8 mouse cellular contexts compared by ENCODE assay signal in genomic region chr5:112343205-112343595, GRCm38 (mm10). TPM values are rescaled to one million over a fixed set of nuclear protein-coding genes. Genes with fewer than 3 reads are reported as not detected.
DNase-seq lines count a peak whose midpoint lies in the region; ATAC-seq and TF ChIP-seq lines count a peak whose summit lies in the region.

No protein-coding gene starts in this region.

- peaks cover 20% of the 10 kb centered on the region for H3K79me2 ChIP-seq in MEL (ENCODE audit: control insufficient read depth, insufficient read depth, low read length, poor library complexity)

- peak; percentile 30 for DNase-seq in kidney, adult 11 months
- no peak for DNase-seq in kidney, adult 9 months
- DNase-seq in MEL (ENCODE audit: low read depth, low spot score) = peak; percentile 66
- peak; percentile 69 for DNase-seq in naive thymus-derived CD4-positive, alpha-beta T cell, adult 2 months (ENCODE audit: low read depth)
- no peak for DNase-seq in right cerebral cortex, postnatal 10 days (ENCODE audit: low spot score in 2 of 2)
- no peak for DNase-seq in left cerebral cortex, postnatal 36 days (ENCODE audit: low spot score in 2 of 2)

- peaks cover 0 to 20% of the 10 kb centered on the region in 2 experiments; a peak in 3 of 4 replicates for H3K4me1 ChIP-seq in MEL (ENCODE audit: control insufficient read depth in 1 of 2, insufficient read depth in 2 of 2, low read length in 2 of 2)
- peaks cover 37% of the 10 kb centered on the region for H3K4me1 ChIP-seq in limb, embryonic 13.5 days

- H3K27ac ChIP-seq in MEL (ENCODE audit: control insufficient read depth, low read depth, low read length) = peak overlapping the region; percentile 5; the same call in 1 of the 2 replicates
- H3K27ac ChIP-seq in limb, embryonic 13.5 days = no peak overlapping the region

- 0 out of 2 replicates have a peak, but pooled peaks have one; percentile 41 for ATAC-seq in erythroid progenitor cell, adult 5-6 weeks (replicated peaks; ENCODE audit: low FRiP score, poor library complexity, severe bottlenecking)
- peak; percentile 64 for ATAC-seq in limb, embryonic 13.5 days (ENCODE audit: low FRiP score, low read depth)

- peak overlapping the region; percentile 90 for H3K9ac ChIP-seq in MEL (ENCODE audit: control insufficient read depth, low read depth, low read length, poor library complexity, severe bottlenecking)
- peak overlapping the region; percentile 86 for H3K9ac ChIP-seq in limb, embryonic 13.5 days

- H3K4me3 ChIP-seq in MEL (ENCODE audit: control insufficient read depth in 1 of 2, insufficient read depth in 1 of 2, low read depth in 2 of 2, low read length in 2 of 2) = peak overlapping the region; percentile 82 to 98
- H3K4me3 ChIP-seq in limb, embryonic 13.5 days = peak overlapping the region; percentile 97

- intact Hi-C loops in left cerebral cortex, postnatal 36 days (cut with DNase I) = loop anchor here (5.0 kb wide), 2 partner anchors 44 to 84 kb away; no protein-coding TSS in a partner anchor

- no peak for TF ChIP-seq EP300 in MEL (IDR thresholded peaks at IDR 0.05; ENCODE audit: low read depth in 1 of 2, low read length in 2 of 2)

- H3K27me3 ChIP-seq in MEL (ENCODE audit: control insufficient read depth in 1 of 2, insufficient read depth in 2 of 2, low read length in 2 of 2) = no peaks in the 10 kb centered on the region
- H3K27me3 ChIP-seq in limb, embryonic 13.5 days = no peaks in the 10 kb centered on the region

- H3K4me2 ChIP-seq in limb, embryonic 13.5 days (replicated peaks) = peak overlapping the region; percentile 84

- WGBS in limb, embryonic 13.5 days = under 1% methylated on average over 19 of the region's 24 CpGs

- no peaks in the 10 kb centered on the region for H3K9me3 ChIP-seq in MEL (replicated peaks; ENCODE audit: insufficient read depth, low read length)
- no peaks in the 10 kb centered on the region for H3K9me3 ChIP-seq in limb, embryonic 13.5 days

- TF ChIP-seq RAD21 in MEL (IDR thresholded peaks at IDR 0.05; ENCODE audit: low read depth, low read length) = no peak

- TF ChIP-seq POLR2A in MEL (IDR thresholded peaks at IDR 0.05; ENCODE audit: control insufficient read depth in 1 of 2, insufficient read depth in 1 of 2, low read depth in 1 of 2, low read length in 2 of 2, poor library complexity in 1 of 2) = peak in 1 of 2 experiments; percentile 27; a peak in 1 of 4 replicates

- peaks cover 0 to 10% of the 10 kb centered on the region in 2 experiments; a peak in 2 of 4 replicates for H3K36me3 ChIP-seq in MEL (ENCODE audit: control insufficient read depth in 1 of 2, insufficient read depth in 2 of 2, low read length in 2 of 2)
- peaks cover 40% of the 10 kb centered on the region for H3K36me3 ChIP-seq in limb, embryonic 13.5 days

- no peak for TF ChIP-seq CTCF in MEL (IDR thresholded peaks at IDR 0.05 in 2 of 3, conservative IDR thresholded peaks at IDR 0.05 in 1 of 3; ENCODE audit: control insufficient read depth in 1 of 3, insufficient read depth in 1 of 3, low read depth in 2 of 3, low read length in 3 of 3, poor library complexity in 1 of 3, severe bottlenecking in 1 of 3)

TF ChIP-seq in MEL, 35 proteins besides CTCF, POLR2A, EP300 and RAD21:
- TF ChIP-seq CHD1 (IDR thresholded peaks at IDR 0.05; ENCODE audit: low read depth, low read length) (no peak), MAFK (IDR thresholded peaks at IDR 0.05; ENCODE audit: borderline replicate concordance, low read depth, low read length) (no peak), MYB (IDR thresholded peaks at IDR 0.05; ENCODE audit: low read depth, low read length) (no peak), SMC3 (IDR thresholded peaks at IDR 0.05; ENCODE audit: low read depth, low read length) (no peak), MXI1 (IDR thresholded peaks at IDR 0.05; ENCODE audit: low read depth, low read length) (no peak; the same call in 1 of the 2 replicates), CHD2 (IDR thresholded peaks at IDR 0.05; ENCODE audit: low read length) (no peak), SIN3A (IDR thresholded peaks at IDR 0.05; ENCODE audit: low read length) (no peak), E2F4 (IDR thresholded peaks at IDR 0.05; ENCODE audit: borderline replicate concordance, low read depth, low read length) (no peak), MYC (IDR thresholded peaks at IDR 0.05; ENCODE audit: low read depth, low read length) (no peak), POLR2AphosphoS2 (IDR thresholded peaks at IDR 0.05; ENCODE audit: low read length) (no peak), MAZ (IDR thresholded peaks at IDR 0.05; ENCODE audit: low read depth, low read length) (no peak), JUND (IDR thresholded peaks at IDR 0.05; ENCODE audit: low read depth, low read length) (no peak), BHLHE40 (IDR thresholded peaks at IDR 0.05; ENCODE audit: borderline replicate concordance, low read depth, low read length) (no peak), GABPA (IDR thresholded peaks at IDR 0.05; ENCODE audit: low read depth, low read length) (no peak), MEF2A (IDR thresholded peaks at IDR 0.05; ENCODE audit: extremely low read depth, insufficient replicate concordance, low read depth, low read length, poor library complexity, severe bottlenecking) (no peak), USF1 (IDR thresholded peaks at IDR 0.05; ENCODE audit: low read depth, low read length) (no peak)
TF ChIP-seq in MEL: peak in this region for 0.

RNA-seq across cellular contexts. Expression of gene Hps4, which starts 0.3 kb away (rescaled TPM):
- total RNA-seq in MEL (2012; rRNA removed) = 28.9 and 37.1 TPM in 2 replicates
- polyA plus RNA-seq in MEL (2012; ENCODE audit: insufficient read depth in 1 of 2, insufficient read length in 2 of 2, low read depth in 1 of 2, low replicate concordance in 2 of 2, missing spikeins in 1 of 2) = 10 to 100 TPM in 1 of 2 experiments, not detected in 1; 41.7 TPM
- 8.0 and 14.1 TPM in 2 replicates for total RNA-seq in erythroid progenitor cell, adult 5-6 weeks (2015; ENCODE audit: low replicate concordance)
- total RNA-seq in erythroid progenitor cell, adult 5-6 weeks (2017; ENCODE audit: low replicate concordance) = 0.64 and 1.9 TPM in 2 replicates
- 42.5 and 43.6 TPM in 2 replicates for polyA plus RNA-seq in limb, embryonic 13.5 days (2015; fragmentation: Nextera tagmentation; extraction: Ambion mirVana)
- total RNA-seq in left cerebral cortex, postnatal 36 days (2021) = 10 to 100 TPM; 27.8 to 33.6 TPM

RNA-seq across cellular contexts. Expression of gene Srrd, which starts 0.4 kb away (rescaled TPM):
- total RNA-seq in MEL (2012; rRNA removed) = 29.4 and 36.5 TPM in 2 replicates
- 10 to 100 TPM in 1 of 2 experiments, not detected in 1; 49.3 TPM for polyA plus RNA-seq in MEL (2012; ENCODE audit: insufficient read depth in 1 of 2, insufficient read length in 2 of 2, low read depth in 1 of 2, low replicate concordance in 2 of 2, missing spikeins in 1 of 2)
- total RNA-seq in erythroid progenitor cell, adult 5-6 weeks (2015; ENCODE audit: low replicate concordance) = 15.1 and 20.1 TPM in 2 replicates
- 0.38 and 6.2 TPM in 2 replicates for total RNA-seq in erythroid progenitor cell, adult 5-6 weeks (2017; ENCODE audit: low replicate concordance)
- polyA plus RNA-seq in limb, embryonic 13.5 days (2015; fragmentation: Nextera tagmentation; extraction: Ambion mirVana) = 47.8 and 51.5 TPM in 2 replicates
- 10 to 100 TPM; 26.5 to 29.7 TPM for total RNA-seq in left cerebral cortex, postnatal 36 days (2021)

RNA-seq across cellular contexts. Expression of gene Gm6583, which starts 12.6 kb away (rescaled TPM):
- total RNA-seq in MEL (2012; rRNA removed) = 0.04 TPM in 1 of 2 replicates, not detected in the other
- under 1 TPM in 1 of 2 experiments, not detected in 1; 0.11 TPM for polyA plus RNA-seq in MEL (2012; ENCODE audit: insufficient read depth in 1 of 2, insufficient read length in 2 of 2, low read depth in 1 of 2, low replicate concordance in 2 of 2, missing spikeins in 1 of 2)
- not detected in 2 replicates for total RNA-seq in erythroid progenitor cell, adult 5-6 weeks (2015; ENCODE audit: low replicate concordance)
- not detected in 2 replicates for total RNA-seq in erythroid progenitor cell, adult 5-6 weeks (2017; ENCODE audit: low replicate concordance)
- polyA plus RNA-seq in limb, embryonic 13.5 days (2015; fragmentation: Nextera tagmentation; extraction: Ambion mirVana) = 0.18 and 0.24 TPM in 2 replicates
- not detected for total RNA-seq in left cerebral cortex, postnatal 36 days (2021)

RNA-seq across cellular contexts. Expression of gene Tfip11, which starts 17.0 kb away (rescaled TPM):
- total RNA-seq in MEL (2012; rRNA removed) = 30.3 and 34.6 TPM in 2 replicates
- 10 to 100 TPM in 1 of 2 experiments, not detected in 1; 44.7 TPM for polyA plus RNA-seq in MEL (2012; ENCODE audit: insufficient read depth in 1 of 2, insufficient read length in 2 of 2, low read depth in 1 of 2, low replicate concordance in 2 of 2, missing spikeins in 1 of 2)
- 6.3 and 8.6 TPM in 2 replicates for total RNA-seq in erythroid progenitor cell, adult 5-6 weeks (2015; ENCODE audit: low replicate concordance)
- 10.5 and 25.9 TPM in 2 replicates for total RNA-seq in erythroid progenitor cell, adult 5-6 weeks (2017; ENCODE audit: low replicate concordance)
- 32.6 and 34.8 TPM in 2 replicates for polyA plus RNA-seq in limb, embryonic 13.5 days (2015; fragmentation: Nextera tagmentation; extraction: Ambion mirVana)
- 10 to 100 TPM; 44.4 to 46.8 TPM for total RNA-seq in left cerebral cortex, postnatal 36 days (2021)

RNA-seq across cellular contexts. Expression of gene Asphd2, which starts 51.5 kb away (rescaled TPM):
- 0.08 TPM in 1 of 2 replicates, not detected in the other for total RNA-seq in MEL (2012; rRNA removed)
- polyA plus RNA-seq in MEL (2012; ENCODE audit: insufficient read depth in 1 of 2, insufficient read length in 2 of 2, low read depth in 1 of 2, low replicate concordance in 2 of 2, missing spikeins in 1 of 2) = not detected
- total RNA-seq in erythroid progenitor cell, adult 5-6 weeks (2015; ENCODE audit: low replicate concordance) = not detected in 2 replicates
- not detected in 2 replicates for total RNA-seq in erythroid progenitor cell, adult 5-6 weeks (2017; ENCODE audit: low replicate concordance)
- polyA plus RNA-seq in limb, embryonic 13.5 days (2015; fragmentation: Nextera tagmentation; extraction: Ambion mirVana) = 19.1 and 23.7 TPM in 2 replicates
- total RNA-seq in left cerebral cortex, postnatal 36 days (2021) = 100 to 1,000 TPM; 161 to 181 TPM

Comparison
In these comparisons a context has a peak if more than half of its experiments do, and no peak if none do; other contexts are left out.
1. DNase-seq: peak in kidney, adult 11 months (single experiment), MEL (single experiment) and naive thymus-derived CD4-positive, alpha-beta T cell, adult 2 months (single experiment); none in kidney, adult 9 months (single experiment), right cerebral cortex, postnatal 10 days (0 of 2) and left cerebral cortex, postnatal 36 days (0 of 2).